Mouse (Mus musculus): ENCODE results near the gene Ecpas. TPM values are rescaled to one million over a fixed set of nuclear protein-coding genes. Genes with fewer than 3 reads are reported as not detected.

Gene Ecpas
- polyA plus RNA-seq, 1 experiment = 16.3 TPM

DNA sequence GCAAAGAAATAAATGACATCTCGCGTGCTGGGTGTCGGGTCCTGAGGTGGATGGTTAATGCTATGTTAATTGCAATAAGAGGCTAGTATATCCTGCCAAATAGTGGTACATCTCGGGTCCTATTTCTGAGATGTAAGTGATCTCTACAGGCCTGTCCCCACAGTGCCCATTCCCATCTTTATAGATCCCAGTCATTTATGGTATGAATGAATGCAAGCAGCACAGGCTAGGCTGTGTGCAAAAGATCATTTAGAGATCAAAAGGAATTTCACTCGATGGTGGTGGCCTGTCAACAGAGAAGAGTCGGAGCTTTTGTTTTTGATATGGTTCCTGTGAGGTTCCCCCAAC lies 31.6 kb upstream of the Ecpas start:
- H3K79me2 ChIP-seq (ENCODE audit: control insufficient read depth, insufficient read depth) = no peaks in the 10 kb centered on the region
- no peaks in the 10 kb centered on the region for H3K79me3 ChIP-seq (ENCODE audit: low read depth)
- no peak overlapping the region for H3K4me3 ChIP-seq (ENCODE audit: insufficient read depth, poor library complexity, severe bottlenecking)
- H3K36me3 ChIP-seq (ENCODE audit: control insufficient read depth, insufficient read depth) = no peaks in the 10 kb centered on the region
- H3K27me3 ChIP-seq (ENCODE audit: control insufficient read depth, insufficient read depth, insufficient read length) = peaks cover 26% of the 10 kb centered on the region
- no peak for TF ChIP-seq USF1 (IDR thresholded peaks at IDR 0.05; ENCODE audit: low read depth)
- TF ChIP-seq FOSL1 (IDR thresholded peaks at IDR 0.05; ENCODE audit: insufficient read depth, low read length, poor library complexity, severe bottlenecking) = no peak
- TF ChIP-seq MYOD1 (IDR thresholded peaks at IDR 0.05; ENCODE audit: control insufficient read depth, insufficient read length, low read depth) = no peak
- no peak for TF ChIP-seq CTCF (IDR thresholded peaks at IDR 0.05; ENCODE audit: control insufficient read depth, insufficient read depth, insufficient read length)
- TF ChIP-seq MAX (IDR thresholded peaks at IDR 0.05) = no peak
- TF ChIP-seq CEBPB (IDR thresholded peaks at IDR 0.05; ENCODE audit: low read depth) = no peak
- no peak for TF ChIP-seq MYOG (IDR thresholded peaks at IDR 0.05; ENCODE audit: control insufficient read depth, extremely low read depth, insufficient read length)
- H3ac ChIP-seq (ENCODE audit: control insufficient read depth, insufficient read length, low read depth) = no peak overlapping the region

GRCm38 (mm10) chr4:58943420-58944205 lies 31.1 kb upstream of the Ecpas start, which contains the start of gene Zkscan16:
TSS of gene Zkscan16 (plus strand) at chr4:58943628.
- Histone ChIP-seq H3K36me3 (ENCODE audit: control insufficient read depth, insufficient read depth) (no peaks in the 10 kb centered on the region), H3K27me3 (ENCODE audit: control insufficient read depth, insufficient read depth, insufficient read length) (peaks cover 26% of the 10 kb centered on the region), H3K4me3 (ENCODE audit: insufficient read depth, poor library complexity, severe bottlenecking) (no peak within 1 kb of the TSS), H3K79me3 (ENCODE audit: low read depth) (no peaks in the 10 kb centered on the region), H3ac (ENCODE audit: control insufficient read depth, insufficient read length, low read depth) (peak within 1 kb of the TSS; percentile 59), H3K79me2 (ENCODE audit: control insufficient read depth, insufficient read depth) (no peaks in the 10 kb centered on the region)
- TF ChIP-seq CTCF (IDR thresholded peaks at IDR 0.05; ENCODE audit: control insufficient read depth, insufficient read depth, insufficient read length) (no peak), USF1 (IDR thresholded peaks at IDR 0.05; ENCODE audit: low read depth) (no peak), FOSL1 (IDR thresholded peaks at IDR 0.05; ENCODE audit: insufficient read depth, low read length, poor library complexity, severe bottlenecking) (no peak), MYOG (IDR thresholded peaks at IDR 0.05; ENCODE audit: control insufficient read depth, extremely low read depth, insufficient read length) (no peak), MYOD1 (IDR thresholded peaks at IDR 0.05; ENCODE audit: control insufficient read depth, insufficient read length, low read depth) (no peak), MAX (IDR thresholded peaks at IDR 0.05) (no peak), CEBPB (IDR thresholded peaks at IDR 0.05; ENCODE audit: low read depth) (no peak)

DNA sequence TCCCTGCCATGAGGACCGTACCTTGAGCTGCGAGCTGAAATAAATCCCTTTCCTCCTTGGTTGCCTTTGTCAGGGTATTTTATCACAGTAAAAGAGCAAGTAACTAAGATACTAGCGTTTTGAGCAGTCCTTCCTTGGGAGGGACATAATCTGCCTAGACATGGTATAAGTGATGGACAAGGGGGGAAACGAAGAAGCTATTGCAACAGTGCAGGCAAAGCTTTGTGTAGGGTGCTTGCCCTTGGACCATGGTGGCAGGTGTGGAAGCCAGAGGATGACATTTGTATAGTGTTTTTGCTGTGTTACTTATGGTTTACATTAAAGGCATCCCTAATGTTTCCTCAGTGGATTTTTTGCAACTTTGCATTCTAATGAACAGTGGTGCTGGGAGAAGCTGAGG lies 30.4 kb upstream of the Ecpas start:
- H3K79me2 ChIP-seq (ENCODE audit: control insufficient read depth, insufficient read depth) = no peaks in the 10 kb centered on the region
- H3K36me3 ChIP-seq (ENCODE audit: control insufficient read depth, insufficient read depth) = no peaks in the 10 kb centered on the region
- TF ChIP-seq MAX (IDR thresholded peaks at IDR 0.05) (no peak), USF1 (IDR thresholded peaks at IDR 0.05; ENCODE audit: low read depth) (no peak), MYOD1 (IDR thresholded peaks at IDR 0.05; ENCODE audit: control insufficient read depth, insufficient read length, low read depth) (no peak), FOSL1 (IDR thresholded peaks at IDR 0.05; ENCODE audit: insufficient read depth, low read length, poor library complexity, severe bottlenecking) (no peak), CTCF (IDR thresholded peaks at IDR 0.05; ENCODE audit: control insufficient read depth, insufficient read depth, insufficient read length) (no peak), MYOG (IDR thresholded peaks at IDR 0.05; ENCODE audit: control insufficient read depth, extremely low read depth, insufficient read length) (no peak), CEBPB (IDR thresholded peaks at IDR 0.05; ENCODE audit: low read depth) (no peak)
- peaks cover 26% of the 10 kb centered on the region for H3K27me3 ChIP-seq (ENCODE audit: control insufficient read depth, insufficient read depth, insufficient read length)
- no peak overlapping the region for H3K4me3 ChIP-seq (ENCODE audit: insufficient read depth, poor library complexity, severe bottlenecking)
- H3ac ChIP-seq (ENCODE audit: control insufficient read depth, insufficient read length, low read depth) = no peak overlapping the region
- H3K79me3 ChIP-seq (ENCODE audit: low read depth) = no peaks in the 10 kb centered on the region

- peaks cover 26% of the 10 kb centered on the region for H3K27me3 ChIP-seq (ENCODE audit: control insufficient read depth, insufficient read depth, insufficient read length)
- TF ChIP-seq MAX (IDR thresholded peaks at IDR 0.05) (no peak), MYOD1 (IDR thresholded peaks at IDR 0.05; ENCODE audit: control insufficient read depth, insufficient read length, low read depth) (no peak)
- no peaks in the 10 kb centered on the region for H3K79me3 ChIP-seq (ENCODE audit: low read depth)
- H3K4me3 ChIP-seq (ENCODE audit: insufficient read depth, poor library complexity, severe bottlenecking) = no peak overlapping the region
- H3ac ChIP-seq (ENCODE audit: control insufficient read depth, insufficient read length, low read depth) = no peak overlapping the region
- no peaks in the 10 kb centered on the region for H3K36me3 ChIP-seq (ENCODE audit: control insufficient read depth, insufficient read depth)
- no peaks in the 10 kb centered on the region for H3K79me2 ChIP-seq (ENCODE audit: control insufficient read depth, insufficient read depth)
Observed at GRCm38 (mm10) chr4:58941638-58942037, 29.1 kb upstream of the Ecpas start.

GRCm38 (mm10) chr4:58935846-58936245 lies 23.3 kb upstream of the Ecpas start:
- Histone ChIP-seq H3K27me3 (ENCODE audit: control insufficient read depth, insufficient read depth, insufficient read length) (peaks cover 4% of the 10 kb centered on the region), H3K79me3 (ENCODE audit: low read depth) (no peaks in the 10 kb centered on the region), H3K4me3 (ENCODE audit: insufficient read depth, poor library complexity, severe bottlenecking) (no peak overlapping the region), H3K79me2 (ENCODE audit: control insufficient read depth, insufficient read depth) (no peaks in the 10 kb centered on the region), H3ac (ENCODE audit: control insufficient read depth, insufficient read length, low read depth) (no peak overlapping the region), H3K36me3 (ENCODE audit: control insufficient read depth, insufficient read depth) (no peaks in the 10 kb centered on the region)
- TF ChIP-seq CTCF (IDR thresholded peaks at IDR 0.05; ENCODE audit: control insufficient read depth, insufficient read depth, insufficient read length) (no peak), MAX (IDR thresholded peaks at IDR 0.05) (no peak), MYOG (IDR thresholded peaks at IDR 0.05; ENCODE audit: control insufficient read depth, extremely low read depth, insufficient read length) (no peak), USF1 (IDR thresholded peaks at IDR 0.05; ENCODE audit: low read depth) (no peak), CEBPB (IDR thresholded peaks at IDR 0.05; ENCODE audit: low read depth) (no peak), MYOD1 (IDR thresholded peaks at IDR 0.05; ENCODE audit: control insufficient read depth, insufficient read length, low read depth) (no peak), FOSL1 (IDR thresholded peaks at IDR 0.05; ENCODE audit: insufficient read depth, low read length, poor library complexity, severe bottlenecking) (no peak)

Data from C2C12 (cell line).